Mouse (Mus musculus) mesoderm, embryonic 11.5 days (tissue): ENCODE measurements at regions not wholly inside any gene's neighbourhood (a gene's known extent, or its start where the extent isn't known, plus 50 kb on each side); places are given as distances from the start of the nearest gene placed in this dataset.

Experiments used
- DNase-seq: peaks from one replicate; pipeline ENCODE4 v3.0.0-alpha.2; 2012; ENCODE audit warnings: low read depth, low spot score

DNA sequence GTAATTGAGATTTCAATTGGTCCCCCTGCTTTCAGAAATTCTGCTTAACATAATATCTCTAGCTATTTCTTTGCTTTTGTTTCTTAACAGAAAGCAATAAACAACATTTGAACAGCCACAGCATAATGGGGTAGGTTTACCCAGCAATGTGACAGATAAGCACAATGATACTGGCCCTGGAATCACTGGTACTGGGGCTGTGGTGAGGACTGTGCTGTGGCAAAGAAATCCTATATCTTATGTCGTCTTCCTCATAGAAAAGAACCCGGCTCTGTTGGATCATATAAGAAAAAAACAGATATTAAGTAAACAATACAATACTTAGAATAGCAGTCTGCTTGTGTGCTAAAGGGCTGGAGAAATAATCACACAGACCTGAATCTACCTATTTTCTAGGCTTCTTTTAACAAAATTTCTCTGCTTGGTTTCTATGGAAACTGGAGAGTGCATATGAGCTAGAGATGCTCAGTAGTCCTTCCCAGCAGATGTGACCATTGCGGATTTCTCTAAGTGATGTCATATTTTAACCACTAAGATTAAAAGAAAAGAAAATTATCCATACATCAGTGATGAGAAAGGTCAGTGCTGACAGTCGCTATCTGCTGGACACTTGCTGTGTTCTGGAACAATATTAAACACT lies 119.8 kb upstream of the Gnao1 start:
- no peak for DNase-seq

DNA sequence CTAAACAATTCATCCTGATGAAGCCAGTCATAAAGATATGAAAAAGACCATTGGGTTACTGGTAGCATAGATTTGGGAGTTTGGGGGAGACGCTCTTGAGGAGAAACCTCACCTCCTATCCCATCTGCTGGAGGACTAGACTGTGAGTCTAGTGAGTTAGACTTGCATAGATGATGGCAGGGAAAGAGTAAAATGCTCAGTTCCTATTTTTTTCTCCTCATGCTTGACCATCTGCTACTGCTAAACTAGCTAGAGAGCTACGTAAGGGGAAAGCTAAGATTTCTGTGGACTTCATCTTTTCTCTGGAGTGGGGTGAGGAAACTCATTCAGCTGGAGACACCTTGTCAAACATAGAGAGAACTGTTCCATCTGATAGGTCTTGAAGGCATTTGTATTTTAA lies 118.4 kb upstream of the Gnao1 start:
- DNase-seq: no peak

DNA sequence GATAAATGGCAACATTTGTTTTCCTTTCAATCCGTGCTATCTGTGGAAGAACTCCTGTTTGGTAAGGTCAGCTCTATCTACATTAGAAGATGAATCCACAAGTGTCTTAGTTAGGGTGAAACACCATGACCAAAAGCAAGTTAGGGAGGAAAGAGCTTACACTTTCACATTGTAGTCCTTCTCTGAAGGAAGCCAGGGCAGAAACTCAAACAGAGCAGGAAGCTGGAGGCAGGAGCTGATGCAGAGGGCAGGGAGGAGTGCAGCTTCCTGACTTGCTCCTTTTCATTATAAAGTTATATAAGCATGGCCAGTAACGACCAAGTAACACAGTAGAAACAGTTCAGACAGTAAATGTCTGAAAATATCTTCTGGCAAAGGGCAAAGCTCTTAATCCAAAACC lies 117.9 kb upstream of the Gnao1 start:
- DNase-seq: no peak

DNA sequence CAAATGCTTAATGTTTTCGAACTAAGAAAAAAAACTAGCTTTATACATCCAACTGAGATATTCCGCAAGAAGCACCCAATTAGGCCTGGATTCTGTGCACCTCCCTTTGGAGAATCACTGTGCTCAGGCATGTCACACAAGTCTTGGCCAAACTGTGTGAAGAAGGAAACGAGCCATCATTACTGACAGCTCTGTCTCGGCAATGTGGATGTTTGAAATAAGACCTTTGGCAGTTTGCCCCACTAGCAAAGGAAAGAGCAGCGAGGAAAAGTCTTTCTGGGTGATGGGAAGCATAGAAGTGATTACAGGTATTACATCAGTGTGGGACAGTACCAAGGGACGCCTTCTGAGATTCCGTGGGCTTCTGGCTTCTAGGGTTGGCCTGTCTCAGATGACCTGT lies 112.6 kb upstream of the Gnao1 start:
- DNase-seq: no peak

DNA sequence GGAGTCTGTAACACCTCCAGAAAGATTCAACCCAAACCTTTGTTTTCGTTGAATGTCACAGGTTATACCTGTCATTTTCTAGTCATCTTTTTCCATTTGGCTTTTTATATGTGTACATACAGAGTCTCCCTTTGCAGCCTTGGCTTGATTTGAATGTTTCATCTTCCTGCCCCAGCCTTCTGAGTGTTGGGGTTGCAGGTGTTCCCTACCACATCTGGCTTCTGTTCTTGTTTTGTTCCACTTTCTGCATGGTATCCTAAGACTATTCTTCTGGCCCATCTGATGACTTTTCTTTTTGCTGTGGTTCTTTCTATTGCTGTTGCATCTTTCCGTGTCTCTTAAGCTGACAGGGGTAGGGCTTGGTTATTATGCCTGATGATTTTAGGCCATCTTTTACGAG lies 111.3 kb upstream of the Gnao1 start:
- no peak for DNase-seq

DNA sequence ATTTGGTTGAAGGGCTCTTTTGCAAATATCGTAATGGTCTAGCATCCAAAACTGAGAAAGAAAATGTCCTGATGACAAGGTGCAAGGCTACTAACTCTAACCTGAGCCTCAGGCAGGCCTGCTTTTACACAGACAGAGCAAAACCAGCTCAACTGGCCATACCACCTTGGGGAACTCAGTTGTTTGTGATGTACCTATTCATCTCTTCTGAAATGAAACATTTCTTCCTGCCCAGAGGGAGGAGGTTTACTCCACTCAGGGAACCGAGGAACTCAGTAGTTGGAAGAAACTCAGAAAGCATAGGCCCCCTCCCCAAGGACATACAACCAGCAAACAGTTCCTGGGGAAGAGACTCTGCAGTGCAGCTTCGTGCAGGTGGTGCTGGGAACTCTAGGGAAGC lies 108.4 kb upstream of the Gnao1 start:
- DNase-seq: no peak

DNA sequence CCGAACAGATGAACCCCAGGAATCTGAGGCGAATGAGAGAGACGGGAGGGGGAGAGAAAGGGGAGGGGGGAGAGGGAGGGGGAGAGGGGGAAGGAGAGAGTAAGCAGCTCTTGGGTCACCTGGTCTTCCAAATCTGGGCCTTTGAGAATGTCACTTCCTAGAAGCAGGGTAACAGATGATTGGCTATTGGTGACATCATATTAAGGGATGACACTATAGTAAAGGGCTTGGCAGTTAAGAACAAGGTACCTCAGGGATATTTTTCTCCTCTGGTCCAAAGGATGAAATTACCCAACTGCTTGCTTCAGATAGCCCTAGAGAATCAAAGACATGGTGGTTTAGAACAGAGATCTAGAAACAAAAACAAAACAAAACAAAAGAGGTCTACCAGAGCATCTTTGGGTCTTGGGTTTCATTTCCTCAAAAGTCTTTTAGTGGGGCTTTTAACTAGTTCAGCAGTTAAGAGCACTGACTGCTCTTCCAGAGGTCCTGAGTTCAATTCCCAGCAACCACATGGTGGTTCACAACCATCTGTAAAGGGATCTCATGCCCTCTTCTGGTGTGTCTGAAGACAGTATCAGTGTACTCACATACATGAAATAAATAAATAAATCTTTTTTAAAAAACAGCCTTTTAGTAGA lies 97.6 kb upstream of the Gnao1 start:
- no peak for DNase-seq

DNA sequence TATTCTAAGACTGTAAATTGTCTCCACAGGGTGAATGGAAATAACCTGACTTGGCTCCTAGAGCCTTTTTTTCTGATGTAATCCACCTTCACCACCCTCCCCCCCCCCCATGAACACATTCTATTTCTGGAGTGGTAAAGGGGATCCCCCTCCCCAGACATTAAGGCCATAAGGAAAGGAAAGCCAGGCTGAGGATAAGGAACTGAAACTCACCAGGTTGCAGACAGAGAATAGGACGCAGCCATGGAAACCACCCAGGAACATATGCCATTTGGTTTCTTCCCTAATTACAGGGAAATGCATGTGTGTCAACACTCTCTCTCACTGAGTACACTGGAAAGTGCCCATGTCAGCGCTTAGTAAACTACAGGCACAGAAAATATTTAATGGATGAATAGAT lies 96.5 kb upstream of the Gnao1 start:
- no peak for DNase-seq

DNA sequence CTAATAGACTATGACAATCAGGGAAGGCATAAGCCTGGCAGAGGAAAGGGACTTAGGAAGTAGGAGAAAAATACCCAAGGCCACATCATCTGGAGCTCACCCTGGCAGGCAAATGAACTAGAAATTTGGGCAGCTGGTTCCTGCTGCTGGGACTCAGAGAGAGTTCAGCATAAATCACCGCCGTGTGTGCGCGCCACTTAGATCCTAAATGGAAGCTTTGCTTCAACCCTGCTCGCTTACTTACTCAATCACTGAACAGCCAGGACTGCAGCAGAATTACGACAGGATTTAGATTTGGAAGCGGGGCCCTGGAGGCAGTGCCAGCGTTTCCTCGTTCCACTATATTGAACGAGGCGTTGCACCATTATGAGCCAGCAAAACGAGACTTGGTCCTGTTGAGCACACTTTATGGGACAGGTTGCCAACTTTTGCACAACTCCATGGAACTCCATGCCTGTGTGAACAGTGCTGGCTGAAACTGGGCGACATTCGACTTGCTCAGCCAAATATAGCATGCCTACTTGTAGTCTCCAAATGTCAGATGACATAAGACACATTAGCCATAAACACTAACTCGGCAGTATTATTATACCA lies 84.8 kb upstream of the Gnao1 start:
- no peak for DNase-seq

DNA sequence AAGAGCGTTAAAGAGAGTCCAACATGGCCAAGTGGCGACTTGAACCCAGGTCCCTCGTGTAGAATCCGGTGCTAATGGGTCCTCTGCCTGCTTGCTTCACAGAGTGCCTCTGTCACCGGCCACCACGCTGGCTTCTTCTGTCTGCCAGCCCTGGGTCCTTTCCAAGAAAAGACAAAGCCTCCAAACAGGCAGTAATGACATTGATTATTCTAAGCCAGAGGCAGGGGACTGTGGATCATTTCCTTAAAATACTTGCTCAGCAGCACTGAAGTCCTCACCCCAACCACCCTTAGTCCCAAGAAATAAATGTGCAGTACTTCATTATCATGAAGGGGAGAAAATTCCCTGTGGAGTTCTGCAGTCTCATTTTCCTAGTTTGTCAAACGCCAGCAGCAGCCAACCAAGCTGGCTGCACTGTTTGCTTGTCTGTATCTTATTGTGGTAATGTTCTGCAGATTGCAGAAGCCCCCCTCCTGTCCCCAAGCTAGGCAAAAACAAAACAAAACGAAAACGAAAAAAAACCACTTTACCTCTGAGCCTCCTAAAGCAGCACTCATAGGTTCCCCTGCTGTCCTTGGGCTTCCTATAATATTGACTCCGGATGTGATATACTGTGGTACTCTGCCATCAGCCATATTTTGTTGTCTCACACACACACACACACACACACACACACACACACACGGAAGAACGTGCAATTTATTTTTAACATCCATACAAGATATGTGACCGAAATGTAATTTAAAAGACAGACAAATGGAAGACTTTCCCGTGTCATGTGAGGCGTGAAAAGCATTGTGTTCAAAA lies 80.4 kb upstream of the Gnao1 start:
- no peak for DNase-seq

DNA sequence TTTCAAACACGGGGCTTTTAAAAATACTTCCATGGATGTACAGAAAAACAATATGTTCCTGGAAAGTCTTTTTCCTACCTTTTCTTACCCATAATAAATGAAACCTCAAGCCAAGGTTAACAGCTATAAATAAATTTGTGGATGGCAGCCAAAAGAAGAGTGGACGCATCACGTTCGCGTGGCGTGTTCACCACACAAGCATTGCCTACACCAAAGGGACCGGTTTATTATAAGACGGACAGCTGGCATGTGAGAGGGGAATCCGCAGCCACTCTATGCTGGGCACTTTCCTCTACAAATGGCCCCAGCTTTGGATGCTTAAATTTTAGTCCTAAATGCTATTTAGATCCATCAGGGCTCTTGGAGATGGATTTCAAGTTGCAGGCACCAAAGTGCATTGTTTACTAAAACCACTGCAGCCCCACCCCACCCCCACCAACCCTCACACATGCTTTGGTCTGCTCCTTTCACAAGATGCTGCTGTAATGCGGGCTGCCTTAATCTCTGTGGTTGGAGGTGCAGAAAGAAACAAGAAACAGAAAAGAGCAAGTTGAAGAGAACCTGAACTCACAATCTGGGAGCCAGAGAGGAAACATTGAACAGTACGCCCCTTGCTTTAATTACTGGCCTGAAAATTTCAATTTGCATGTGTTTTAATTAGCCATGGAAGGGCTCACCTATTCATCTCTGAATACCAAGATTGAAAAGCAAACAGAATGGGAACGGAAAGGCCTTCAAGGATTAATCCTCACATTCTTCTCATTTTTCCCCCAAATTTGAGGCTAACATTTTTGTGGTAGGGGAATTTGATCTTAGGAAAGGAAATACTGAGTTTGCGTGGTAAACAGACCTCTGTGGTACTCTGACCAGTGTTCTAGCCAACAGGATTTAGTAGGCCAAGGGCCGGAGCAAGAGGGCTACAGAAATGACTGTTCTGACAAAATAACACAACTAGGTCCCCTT lies 78.7 kb upstream of the Gnao1 start:
- DNase-seq: no peak

DNA sequence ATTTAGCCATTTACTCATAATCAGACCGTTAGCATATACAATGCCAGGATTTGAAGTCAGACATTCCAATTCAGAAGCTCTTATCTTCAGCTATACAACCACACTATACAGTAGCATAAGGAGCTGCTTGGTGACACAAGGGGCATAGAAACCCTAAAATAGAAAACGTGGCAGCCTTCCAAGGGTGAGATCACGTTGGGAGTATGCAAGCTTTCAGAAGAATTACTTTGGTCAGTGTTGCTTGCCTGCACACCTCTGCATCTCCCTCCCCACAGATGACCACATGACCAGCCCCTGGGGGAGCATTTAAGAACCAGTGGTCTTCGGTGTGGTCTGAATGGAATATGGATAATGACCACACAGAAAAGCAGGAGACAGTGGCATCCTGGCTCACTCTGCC lies 74.9 kb upstream of the Gnao1 start:
- DNase-seq: no peak

DNA sequence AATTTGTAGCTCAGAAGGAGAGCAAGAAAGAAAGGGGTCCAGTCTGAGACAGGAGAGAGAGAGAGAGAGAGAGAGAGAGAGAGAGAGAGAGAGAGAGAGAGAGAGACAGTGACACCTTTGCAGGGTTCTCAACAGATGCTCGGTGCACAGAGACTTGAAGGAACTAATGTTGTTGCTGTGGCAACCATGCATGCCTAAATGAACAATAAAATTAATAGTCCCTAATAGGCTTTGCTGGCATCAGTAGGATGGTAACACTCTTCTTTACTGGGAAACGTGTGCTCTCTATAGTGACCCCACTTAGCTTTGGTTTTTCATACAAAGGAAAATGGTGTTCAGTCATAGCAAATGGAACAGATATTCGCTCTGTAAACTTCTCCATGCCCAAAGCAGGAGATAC lies 69.5 kb upstream of the Gnao1 start:
- DNase-seq: no peak

DNA sequence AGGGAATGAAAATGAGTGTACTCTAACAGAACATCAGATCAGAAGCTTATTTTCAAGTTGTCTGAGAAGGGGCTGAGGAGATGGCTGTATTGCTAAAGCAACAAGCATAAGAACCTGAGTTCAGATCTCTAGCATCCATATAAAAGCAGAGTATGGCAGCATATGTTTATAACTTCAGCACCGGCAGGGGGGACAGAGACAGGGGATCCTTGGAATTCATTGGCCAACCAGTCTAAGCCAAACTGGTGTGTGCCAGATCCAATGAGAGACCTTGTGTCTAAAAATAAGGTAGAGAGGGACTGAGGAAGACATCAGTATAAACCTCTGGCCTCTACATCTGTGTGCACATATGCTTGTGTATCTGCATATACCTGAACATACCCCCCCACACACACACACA lies 61.0 kb upstream of the Gnao1 start:
- peak; percentile 30 for DNase-seq

DNA sequence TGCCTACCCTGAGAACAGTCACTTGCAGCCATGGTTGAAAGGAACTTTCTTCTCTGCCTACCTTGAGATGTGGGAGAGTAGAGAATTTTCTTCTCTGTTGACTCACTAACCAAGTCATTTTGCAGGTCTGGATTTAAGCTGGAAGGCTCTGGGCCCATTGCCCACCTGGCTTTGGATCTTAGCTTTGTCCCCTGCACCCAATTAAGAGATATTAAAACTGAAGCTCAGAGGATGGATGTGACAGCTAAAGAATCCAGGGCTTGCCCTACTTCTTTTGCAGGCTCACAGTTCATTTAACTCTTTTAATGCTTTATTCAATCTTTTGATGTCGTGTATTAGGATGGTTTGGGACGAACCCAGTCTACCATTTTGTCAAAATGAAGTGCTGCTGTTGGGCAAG lies 58.8 kb upstream of the Gnao1 start:
- no peak for DNase-seq

DNA sequence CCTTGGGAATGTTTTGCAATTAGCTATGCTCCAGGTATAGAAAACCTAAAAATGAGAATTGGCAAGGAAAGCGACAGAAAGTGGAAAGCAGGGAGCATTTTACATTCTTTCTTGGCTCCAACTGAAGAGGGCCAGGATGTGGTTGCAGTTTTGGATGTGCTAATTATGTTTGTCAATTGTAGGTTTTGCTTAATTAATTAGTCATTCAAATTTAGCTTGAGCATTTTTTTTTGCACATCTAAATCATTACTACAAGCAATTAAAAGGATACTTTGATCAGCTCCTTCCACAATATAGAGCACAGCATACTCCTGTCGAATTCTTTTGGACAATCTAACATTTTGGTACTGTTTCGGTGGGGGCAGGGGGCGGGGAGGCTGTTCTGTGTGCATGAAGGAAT lies 53.8 kb upstream of the Gnao1 start:
- DNase-seq: no peak
